Mouse (Mus musculus): ENCODE measurements at regions not wholly inside any gene's neighbourhood (a gene's known extent, or its start where the extent isn't known, plus 50 kb on each side); places are given as distances from the start of the nearest gene placed in this dataset.

DNA sequence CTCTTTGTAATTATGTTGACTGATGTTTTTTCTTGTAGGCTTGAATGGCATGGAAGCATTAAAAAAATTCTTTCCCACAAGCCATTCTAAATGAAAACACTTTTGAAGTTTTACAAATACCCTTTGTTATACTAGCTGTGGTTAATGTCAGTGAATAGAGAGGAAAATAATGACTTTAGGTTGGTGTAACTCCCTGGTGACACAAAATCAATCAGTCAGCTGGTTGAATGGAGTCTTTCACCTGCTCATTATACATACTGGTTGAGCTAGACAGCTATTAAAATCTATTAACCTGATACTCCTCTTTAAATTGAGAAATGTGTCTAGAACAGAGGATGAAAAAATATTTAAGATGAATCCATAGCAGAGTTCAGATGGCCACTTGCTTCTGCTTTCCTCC, 1202.3 kb downstream of the Cdh8 start:
- H3K4me2 ChIP-seq (ENCODE audit: low read length), result no peak overlapping the region
- no peak overlapping the region for H3K4me3 ChIP-seq (replicated peaks; ENCODE audit: low read depth, low read length)
- no peak overlapping the region for H3K9ac ChIP-seq (ENCODE audit: low read depth, low read length)
- no peak overlapping the region for H3K27ac ChIP-seq
- H3K36me3 ChIP-seq (ENCODE audit: insufficient read depth, low read length), result no peaks in the 10 kb centered on the region
- no peak for TF ChIP-seq CTCF (IDR thresholded peaks at IDR 0.05; ENCODE audit: low read depth)
- H3K4me1 ChIP-seq (replicated peaks; ENCODE audit: insufficient read depth, low read length), result no peaks in the 10 kb centered on the region
- no peaks in the 10 kb centered on the region for H3K9me3 ChIP-seq (replicated peaks; ENCODE audit: low read length)
- DNase-seq (ENCODE audit: low spot score) (no peak), ATAC-seq (replicated peaks; ENCODE audit: low FRiP score, low read depth) (no peak)
- no peaks in the 10 kb centered on the region for H3K27me3 ChIP-seq (ENCODE audit: insufficient read depth, low read length)

Measured in kidney, postnatal 0 days (tissue).